Mouse (Mus musculus) heart, embryonic 13.5 days (tissue): ENCODE results near the gene Paqr7. TPM values are rescaled to one million over a fixed set of nuclear protein-coding genes. Genes with fewer than 3 reads are reported as not detected.

ENCODE experiments used
- ATAC-seq: fragments of 200-750 bp; cut with Nextera tagmentation; 2 replicates; pipeline ENCODE4 v1.8.0; 2017; ENCODE audit warnings: moderate TSS enrichment; ENCODE audit not compliant: insufficient number of reproducible peaks, low FRiP score, low TSS enrichment; ENCODE audit errors: extremely low read depth
- H3K27ac ChIP-seq: fragments of 300-500 bp; sonication (generic); replicated peaks from 2 replicates; pipeline ENCODE4 v1.5.1; 2015; ENCODE audit warnings: moderate library complexity, mild to moderate bottlenecking, inconsistent platforms
- H3K27me3 ChIP-seq: fragments of 300-500 bp; sonication (generic); replicated peaks from 2 replicates; pipeline ENCODE4 v1.6.1; 2015; ENCODE audit warnings: mild to moderate bottlenecking, inconsistent platforms
- H3K36me3 ChIP-seq: fragments of 300-500 bp; sonication (generic); 2 replicates; pipeline ENCODE4 v1.6.1; 2015; ENCODE audit warnings: mild to moderate bottlenecking, inconsistent platforms
- H3K4me1 ChIP-seq: fragments of 300-500 bp; sonication (generic); 2 replicates; pipeline ENCODE4 v1.6.1; 2015; ENCODE audit warnings: inconsistent platforms
- H3K4me2 ChIP-seq: fragments of 300-500 bp; sonication (generic); 2 replicates; pipeline ENCODE4 v1.6.1; 2015; ENCODE audit warnings: inconsistent platforms, mild to moderate bottlenecking, moderate library complexity
- H3K4me3 ChIP-seq: fragments of 300-500 bp; sonication (generic); 2 replicates; pipeline ENCODE4 v1.5.1; 2015; ENCODE audit warnings: moderate library complexity, mild to moderate bottlenecking, inconsistent platforms
- H3K9ac ChIP-seq: fragments of 300-500 bp; sonication (generic); 2 replicates; pipeline ENCODE4 v1.6.1; 2015; ENCODE audit warnings: inconsistent platforms, mild to moderate bottlenecking, moderate library complexity
- H3K9me3 ChIP-seq: fragments of 300-500 bp; sonication (generic); 2 replicates; pipeline ENCODE4 v1.6.1; 2016; ENCODE audit warnings: inconsistent platforms
- WGBS: fragments of 180-500 bp; shearing (Covaris S2); methylation state at CpG from one replicate; pipeline ENCODE4 v1.1.7; 2015; ENCODE audit warnings: mixed read lengths; 5-methylcytosine and 5-hydroxymethylcytosine counted together
- polyA plus RNA-seq: library from polyadenylated mRNA; unstranded; fragments of >200 nt; fragmentation: Nextera tagmentation; extraction: Ambion mirVana; gene quantifications from 2 replicates; pipeline ENCODE4 v1.2.1, GENCODE M21; 2015

Paqr7 gene
- polyA plus RNA-seq, 1 experiment from 2014 or later, result 10.0 TPM

GRCm38 (mm10) chr4:134476899-134477298 lies 19.6 kb upstream of the Paqr7 start:
- Histone ChIP-seq H3K9me3 (no peaks in the 10 kb centered on the region), H3K4me3 (no peak overlapping the region), H3K36me3 (peaks cover 52% of the 10 kb centered on the region), H3K9ac (no peak overlapping the region), H3K4me2 (no peak overlapping the region), H3K4me1 (no peaks in the 10 kb centered on the region), H3K27ac (no peak overlapping the region), H3K27me3 (peaks cover 8% of the 10 kb centered on the region; the same call in 1 of the 2 replicates)
- ATAC-seq, result no peak
- WGBS, result 84% methylated on average over 8 of the region's 8 CpGs

- 5% methylated on average over 9 of the region's 9 CpGs for WGBS
- ATAC-seq, result no peak; the same call in 1 of the 2 replicates
- Histone ChIP-seq H3K4me2 (no peak overlapping the region), H3K9me3 (no peaks in the 10 kb centered on the region), H3K4me1 (no peaks in the 10 kb centered on the region), H3K36me3 (peaks cover 40% of the 10 kb centered on the region), H3K4me3 (no peak overlapping the region), H3K27ac (no peak overlapping the region), H3K9ac (peak overlapping the region; percentile 58; the same call in 1 of the 2 replicates), H3K27me3 (peaks cover 17% of the 10 kb centered on the region)
These were observed 18.5 kb upstream of the Paqr7 start for GRCm38 (mm10) chr4:134478031-134478430.

- Histone ChIP-seq H3K27me3 (peaks cover 22% of the 10 kb centered on the region), H3K4me2 (no peak overlapping the region), H3K36me3 (peaks cover 25% of the 10 kb centered on the region), H3K27ac (no peak overlapping the region), H3K4me1 (0 out of 2 replicates have a peak, but pooled peaks cover 3% of the 10 kb centered on the region), H3K4me3 (no peak overlapping the region), H3K9ac (no peak overlapping the region), H3K9me3 (no peaks in the 10 kb centered on the region)
- WGBS, result 70% methylated on average over 4 of the region's 4 CpGs
- no peak for ATAC-seq
These were observed 16.7 kb upstream of the Paqr7 start for GRCm38 (mm10) chr4:134479839-134480238.

- Histone ChIP-seq H3K9ac (no peak overlapping the region), H3K4me1 (0 out of 2 replicates have a peak, but pooled peaks cover 3% of the 10 kb centered on the region), H3K27ac (no peak overlapping the region), H3K27me3 (peaks cover 22% of the 10 kb centered on the region), H3K4me3 (no peak overlapping the region), H3K4me2 (no peak overlapping the region), H3K9me3 (no peaks in the 10 kb centered on the region), H3K36me3 (peaks cover 15% of the 10 kb centered on the region)
- WGBS, result 22% methylated on average over 6 of the region's 6 CpGs
- ATAC-seq, result no peak
These were observed 15.6 kb upstream of the Paqr7 start for GRCm38 (mm10) chr4:134480864-134481263.

- H3K4me3 ChIP-seq, result no peak overlapping the region
- no peaks in the 10 kb centered on the region for H3K9me3 ChIP-seq
- H3K4me2 ChIP-seq, result no peak overlapping the region
- 55% methylated on average over 6 of the region's 6 CpGs for WGBS
- ATAC-seq, result no peak
- H3K27me3 ChIP-seq, result peaks cover 22% of the 10 kb centered on the region
- peaks cover 11% of the 10 kb centered on the region for H3K36me3 ChIP-seq
- H3K27ac ChIP-seq, result no peak overlapping the region
- 0 out of 2 replicates have a peak, but pooled peaks cover 3% of the 10 kb centered on the region for H3K4me1 ChIP-seq
- no peak overlapping the region for H3K9ac ChIP-seq
These were observed 15.2 kb upstream of the Paqr7 start for GRCm38 (mm10) chr4:134481270-134481669.

GRCm38 (mm10) chr4:134482442-134482841 lies 14.1 kb upstream of the Paqr7 start:
- ATAC-seq, result no peak
- peaks cover 22% of the 10 kb centered on the region for H3K27me3 ChIP-seq
- no peaks in the 10 kb centered on the region for H3K9me3 ChIP-seq
- H3K9ac ChIP-seq, result no peak overlapping the region
- H3K27ac ChIP-seq, result no peak overlapping the region
- H3K4me1 ChIP-seq, result 0 out of 2 replicates have a peak, but pooled peaks cover 3% of the 10 kb centered on the region
- no peaks in the 10 kb centered on the region for H3K36me3 ChIP-seq
- H3K4me3 ChIP-seq, result no peak overlapping the region
- H3K4me2 ChIP-seq, result no peak overlapping the region
- WGBS, result 72% methylated on average over 8 of the region's 8 CpGs

- Histone ChIP-seq H3K4me2 (no peak overlapping the region), H3K27me3 (peaks cover 22% of the 10 kb centered on the region), H3K4me3 (no peak overlapping the region), H3K4me1 (0 out of 2 replicates have a peak, but pooled peaks cover 3% of the 10 kb centered on the region), H3K9ac (peak overlapping the region; percentile 45; the same call in 1 of the 2 replicates), H3K36me3 (no peaks in the 10 kb centered on the region), H3K9me3 (no peaks in the 10 kb centered on the region), H3K27ac (no peak overlapping the region)
- ATAC-seq, result no peak
- 55% methylated on average over 6 of the region's 6 CpGs for WGBS
These were observed 13.3 kb upstream of the Paqr7 start for GRCm38 (mm10) chr4:134483078-134483688.

GRCm38 (mm10) chr4:134483696-134484095 lies 12.8 kb upstream of the Paqr7 start:
- no peak overlapping the region for H3K4me2 ChIP-seq
- H3K4me1 ChIP-seq, result 0 out of 2 replicates have a peak, but pooled peaks cover 3% of the 10 kb centered on the region
- H3K4me3 ChIP-seq, result no peak overlapping the region
- H3K36me3 ChIP-seq, result no peaks in the 10 kb centered on the region
- 46% methylated on average over 6 of the region's 6 CpGs for WGBS
- H3K9ac ChIP-seq, result peak overlapping the region; percentile 45; the same call in 1 of the 2 replicates
- no peaks in the 10 kb centered on the region for H3K9me3 ChIP-seq
- H3K27me3 ChIP-seq, result peaks cover 22% of the 10 kb centered on the region
- no peak for ATAC-seq
- H3K27ac ChIP-seq, result no peak overlapping the region

- H3K36me3 ChIP-seq, result no peaks in the 10 kb centered on the region
- 74% methylated on average over 10 of the region's 10 CpGs for WGBS
- ATAC-seq, result no peak
- H3K4me1 ChIP-seq, result 0 out of 2 replicates have a peak, but pooled peaks cover 3% of the 10 kb centered on the region
- no peak overlapping the region for H3K4me2 ChIP-seq
- H3K9me3 ChIP-seq, result no peaks in the 10 kb centered on the region
- no peak overlapping the region for H3K27ac ChIP-seq
- no peak overlapping the region for H3K9ac ChIP-seq
- no peak overlapping the region for H3K4me3 ChIP-seq
- peaks cover 22% of the 10 kb centered on the region for H3K27me3 ChIP-seq
These were observed 12.3 kb upstream of the Paqr7 start for GRCm38 (mm10) chr4:134484231-134484630.

- WGBS, result 83% methylated on average over 5 of the region's 5 CpGs
- H3K9me3 ChIP-seq, result no peaks in the 10 kb centered on the region
- no peak overlapping the region for H3K9ac ChIP-seq
- 0 out of 2 replicates have a peak, but pooled peaks cover 3% of the 10 kb centered on the region for H3K4me1 ChIP-seq
- ATAC-seq, result no peak
- H3K4me3 ChIP-seq, result no peak overlapping the region
- no peak overlapping the region for H3K27ac ChIP-seq
- H3K4me2 ChIP-seq, result no peak overlapping the region
- H3K27me3 ChIP-seq, result peaks cover 19% of the 10 kb centered on the region
- no peaks in the 10 kb centered on the region for H3K36me3 ChIP-seq
These were observed 11.2 kb upstream of the Paqr7 start for GRCm38 (mm10) chr4:134485151-134485900.

GRCm38 (mm10) chr4:134488211-134488610 lies 8.3 kb upstream of the Paqr7 start:
- no peaks in the 10 kb centered on the region; the same call in 1 of the 2 replicates for H3K9me3 ChIP-seq
- 82% methylated on average over 5 of the region's 5 CpGs for WGBS
- H3K27me3 ChIP-seq, result 0 out of 2 replicates have a peak, but pooled peaks cover 3% of the 10 kb centered on the region
- no peak overlapping the region for H3K27ac ChIP-seq
- H3K4me1 ChIP-seq, result 0 out of 2 replicates have a peak, but pooled peaks cover 3% of the 10 kb centered on the region
- H3K4me2 ChIP-seq, result no peak overlapping the region
- H3K36me3 ChIP-seq, result no peaks in the 10 kb centered on the region
- no peak overlapping the region for H3K9ac ChIP-seq
- ATAC-seq, result no peak
- H3K4me3 ChIP-seq, result no peak overlapping the region
